Mouse (Mus musculus): ENCODE data around the gene F10. TPM values are rescaled to one million over a fixed set of nuclear protein-coding genes. Genes with fewer than 3 reads are reported as not detected.

Gene F10
- polyA plus RNA-seq, 1 experiment from 2014 or later: not detected

GRCm38 (mm10) chr8:13039054-13039453, 1.9 kb downstream of the F10 start:
- H3K4me3 ChIP-seq (ENCODE audit: low read depth, low read length): no peak overlapping the region
- H3K4me2 ChIP-seq (ENCODE audit: low read depth, low read length): no peak overlapping the region
- no peaks in the 10 kb centered on the region for H3K9me3 ChIP-seq (ENCODE audit: control insufficient read depth, low read length)
- H3K36me3 ChIP-seq (ENCODE audit: control insufficient read depth, insufficient read depth, low read length): no peaks in the 10 kb centered on the region
- H3K27ac ChIP-seq (ENCODE audit: low read depth, low read length): no peak overlapping the region
- no peaks in the 10 kb centered on the region for H3K4me1 ChIP-seq (ENCODE audit: control insufficient read depth, insufficient read depth, low read length)
- 89% methylated on average over 6 of the region's 6 CpGs for WGBS
- H3K27me3 ChIP-seq (ENCODE audit: control insufficient read depth, insufficient read depth, low read length): no peaks in the 10 kb centered on the region
- no peak overlapping the region for H3K9ac ChIP-seq (replicated peaks; ENCODE audit: low read depth, low read length)
- no peak for ATAC-seq (ENCODE audit: low read depth)

GRCm38 (mm10) chr8:13041459-13041858, 4.4 kb downstream of the F10 start:
- no peaks in the 10 kb centered on the region for H3K27me3 ChIP-seq (ENCODE audit: control insufficient read depth, insufficient read depth, low read length)
- ATAC-seq (ENCODE audit: low read depth): no peak
- no peaks in the 10 kb centered on the region for H3K36me3 ChIP-seq (ENCODE audit: control insufficient read depth, insufficient read depth, low read length)
- no peak overlapping the region for H3K27ac ChIP-seq (ENCODE audit: low read depth, low read length)
- no peak overlapping the region for H3K9ac ChIP-seq (replicated peaks; ENCODE audit: low read depth, low read length)
- H3K9me3 ChIP-seq (ENCODE audit: control insufficient read depth, low read length): no peaks in the 10 kb centered on the region
- H3K4me2 ChIP-seq (ENCODE audit: low read depth, low read length): no peak overlapping the region
- H3K4me3 ChIP-seq (ENCODE audit: low read depth, low read length): no peak overlapping the region
- 82% methylated on average over 4 of the region's 4 CpGs for WGBS
- no peaks in the 10 kb centered on the region for H3K4me1 ChIP-seq (ENCODE audit: control insufficient read depth, insufficient read depth, low read length)

- no peaks in the 10 kb centered on the region for H3K27me3 ChIP-seq (ENCODE audit: control insufficient read depth, insufficient read depth, low read length)
- no peak overlapping the region for H3K4me2 ChIP-seq (ENCODE audit: low read depth, low read length)
- no peaks in the 10 kb centered on the region for H3K9me3 ChIP-seq (ENCODE audit: control insufficient read depth, low read length)
- no peak overlapping the region for H3K4me3 ChIP-seq (ENCODE audit: low read depth, low read length)
- H3K4me1 ChIP-seq (ENCODE audit: control insufficient read depth, insufficient read depth, low read length): no peaks in the 10 kb centered on the region
- ATAC-seq (ENCODE audit: low read depth): no peak
- no peaks in the 10 kb centered on the region for H3K36me3 ChIP-seq (ENCODE audit: control insufficient read depth, insufficient read depth, low read length)
- WGBS: 51% methylated on average over 5 of the region's 5 CpGs
- no peak overlapping the region for H3K9ac ChIP-seq (replicated peaks; ENCODE audit: low read depth, low read length)
- no peak overlapping the region for H3K27ac ChIP-seq (ENCODE audit: low read depth, low read length)
These were observed 10.5 kb downstream of the F10 start for GRCm38 (mm10) chr8:13047652-13048051.

GRCm38 (mm10) chr8:13050550-13050949, 13.4 kb downstream of the F10 start:
- WGBS: 88% methylated on average over 10 of the region's 10 CpGs
- Histone ChIP-seq H3K27me3 (ENCODE audit: control insufficient read depth, insufficient read depth, low read length) (no peaks in the 10 kb centered on the region), H3K4me3 (ENCODE audit: low read depth, low read length) (no peak overlapping the region), H3K4me2 (ENCODE audit: low read depth, low read length) (no peak overlapping the region), H3K4me1 (ENCODE audit: control insufficient read depth, insufficient read depth, low read length) (no peaks in the 10 kb centered on the region), H3K27ac (ENCODE audit: low read depth, low read length) (no peak overlapping the region), H3K9me3 (ENCODE audit: control insufficient read depth, low read length) (no peaks in the 10 kb centered on the region), H3K9ac (replicated peaks; ENCODE audit: low read depth, low read length) (no peak overlapping the region), H3K36me3 (ENCODE audit: control insufficient read depth, insufficient read depth, low read length) (no peaks in the 10 kb centered on the region)
- no peak for ATAC-seq (ENCODE audit: low read depth)

GRCm38 (mm10) chr8:13057351-13057750, 20.2 kb downstream of the F10 start:
- Histone ChIP-seq H3K4me2 (ENCODE audit: low read depth, low read length) (no peak overlapping the region), H3K27me3 (ENCODE audit: control insufficient read depth, insufficient read depth, low read length) (no peaks in the 10 kb centered on the region), H3K4me3 (ENCODE audit: low read depth, low read length) (no peak overlapping the region), H3K4me1 (ENCODE audit: control insufficient read depth, insufficient read depth, low read length) (no peaks in the 10 kb centered on the region), H3K9me3 (ENCODE audit: control insufficient read depth, low read length) (no peaks in the 10 kb centered on the region), H3K27ac (ENCODE audit: low read depth, low read length) (no peak overlapping the region), H3K9ac (replicated peaks; ENCODE audit: low read depth, low read length) (no peak overlapping the region), H3K36me3 (ENCODE audit: control insufficient read depth, insufficient read depth, low read length) (no peaks in the 10 kb centered on the region)
- ATAC-seq (ENCODE audit: low read depth): no peak
- WGBS: 89% methylated on average over 4 of the region's 4 CpGs

GRCm38 (mm10) chr8:13060441-13061150, 23.5 kb downstream of the F10 start, which contains the start of gene Proz:
Gene Proz (plus strand): TSS chr8:13060914.
- Histone ChIP-seq H3K36me3 (ENCODE audit: control insufficient read depth, insufficient read depth, low read length) (no peaks in the 10 kb centered on the region), H3K27ac (ENCODE audit: low read depth, low read length) (no peak within 1 kb of the TSS), H3K4me1 (ENCODE audit: control insufficient read depth, insufficient read depth, low read length) (no peaks in the 10 kb centered on the region), H3K4me3 (ENCODE audit: low read depth, low read length) (no peak within 1 kb of the TSS), H3K4me2 (ENCODE audit: low read depth, low read length) (no peak within 1 kb of the TSS), H3K9ac (replicated peaks; ENCODE audit: low read depth, low read length) (no peak within 1 kb of the TSS), H3K9me3 (ENCODE audit: control insufficient read depth, low read length) (no peaks in the 10 kb centered on the region), H3K27me3 (ENCODE audit: control insufficient read depth, insufficient read depth, low read length) (no peaks in the 10 kb centered on the region)
- WGBS: 85% methylated on average over 17 of the region's 17 CpGs
- ATAC-seq (ENCODE audit: low read depth): no peak

- no peak overlapping the region for H3K4me2 ChIP-seq (ENCODE audit: low read depth, low read length)
- no peak overlapping the region for H3K27ac ChIP-seq (ENCODE audit: low read depth, low read length)
- H3K36me3 ChIP-seq (ENCODE audit: control insufficient read depth, insufficient read depth, low read length): no peaks in the 10 kb centered on the region
- no peak overlapping the region for H3K4me3 ChIP-seq (ENCODE audit: low read depth, low read length)
- no peaks in the 10 kb centered on the region for H3K27me3 ChIP-seq (ENCODE audit: control insufficient read depth, insufficient read depth, low read length)
- 81% methylated on average over 16 of the region's 16 CpGs for WGBS
- no peaks in the 10 kb centered on the region for H3K4me1 ChIP-seq (ENCODE audit: control insufficient read depth, insufficient read depth, low read length)
- no peaks in the 10 kb centered on the region for H3K9me3 ChIP-seq (ENCODE audit: control insufficient read depth, low read length)
- no peak overlapping the region for H3K9ac ChIP-seq (replicated peaks; ENCODE audit: low read depth, low read length)
- no peak for ATAC-seq (ENCODE audit: low read depth)
These were observed 26.0 kb downstream of the F10 start for GRCm38 (mm10) chr8:13063112-13063511.

GRCm38 (mm10) chr8:13073255-13073654, 36.1 kb downstream of the F10 start:
- no peak overlapping the region for H3K9ac ChIP-seq (replicated peaks; ENCODE audit: low read depth, low read length)
- no peak overlapping the region for H3K27ac ChIP-seq (ENCODE audit: low read depth, low read length)
- H3K27me3 ChIP-seq (ENCODE audit: control insufficient read depth, insufficient read depth, low read length): no peaks in the 10 kb centered on the region
- peaks cover 45% of the 10 kb centered on the region for H3K36me3 ChIP-seq (ENCODE audit: control insufficient read depth, insufficient read depth, low read length)
- no peak for ATAC-seq (ENCODE audit: low read depth)
- no peak overlapping the region for H3K4me3 ChIP-seq (ENCODE audit: low read depth, low read length)
- whole genome bisulfite sequencing: 95% methylated on average over 11 of the region's 11 CpGs
- H3K9me3 ChIP-seq (ENCODE audit: control insufficient read depth, low read length): no peaks in the 10 kb centered on the region
- H3K4me2 ChIP-seq (ENCODE audit: low read depth, low read length): no peak overlapping the region
- H3K4me1 ChIP-seq (ENCODE audit: control insufficient read depth, insufficient read depth, low read length): no peaks in the 10 kb centered on the region

- H3K27ac ChIP-seq (ENCODE audit: low read depth, low read length): no peak overlapping the region
- peaks cover 63% of the 10 kb centered on the region for H3K36me3 ChIP-seq (ENCODE audit: control insufficient read depth, insufficient read depth, low read length)
- no peaks in the 10 kb centered on the region for H3K9me3 ChIP-seq (ENCODE audit: control insufficient read depth, low read length)
- no peak overlapping the region for H3K4me3 ChIP-seq (ENCODE audit: low read depth, low read length)
- H3K9ac ChIP-seq (replicated peaks; ENCODE audit: low read depth, low read length): no peak overlapping the region
- no peaks in the 10 kb centered on the region for H3K4me1 ChIP-seq (ENCODE audit: control insufficient read depth, insufficient read depth, low read length)
- ATAC-seq (ENCODE audit: low read depth): no peak
- H3K4me2 ChIP-seq (ENCODE audit: low read depth, low read length): no peak overlapping the region
- WGBS: 91% methylated on average over 8 of the region's 8 CpGs
- H3K27me3 ChIP-seq (ENCODE audit: control insufficient read depth, insufficient read depth, low read length): no peaks in the 10 kb centered on the region
These were observed 37.9 kb downstream of the F10 start for GRCm38 (mm10) chr8:13075044-13075443.

Data from neural tube, embryonic 14.5 days (tissue).